Mouse (Mus musculus): ENCODE results near the gene Camkv.

DNA sequence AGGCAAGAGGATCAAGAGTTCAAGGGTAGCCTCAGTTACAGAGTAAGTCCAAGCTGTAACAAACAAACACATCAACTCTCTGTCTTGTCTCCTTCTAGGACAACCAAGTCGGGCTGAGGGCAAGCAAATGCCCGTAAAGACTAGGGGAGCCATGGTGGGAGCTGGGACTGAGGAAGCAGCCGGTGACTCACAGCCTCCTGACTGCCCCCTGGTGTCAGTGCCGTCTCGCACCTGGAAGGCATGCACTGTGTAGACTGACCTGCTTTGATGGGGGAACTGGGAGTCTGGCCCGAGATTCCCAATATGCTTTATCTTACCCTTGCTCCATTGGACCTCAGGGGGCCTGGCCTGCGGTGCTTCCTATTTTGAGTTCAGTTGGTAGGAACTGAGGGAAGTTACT, 12.5 kb upstream of the Camkv start:
- TF ChIP-seq CTCF (conservative IDR thresholded peaks at IDR 0.05 in 1 of 2, IDR thresholded peaks at IDR 0.05 in 1 of 2; ENCODE audit: low read depth in 2 of 2, low read length in 2 of 2): peak in 1 of 2 experiments; percentile 76; a peak in 2 of 4 replicates
- TF ChIP-seq MAX (IDR thresholded peaks at IDR 0.05; ENCODE audit: low read length): no peak; the same call in 1 of the 2 replicates
- no peak for TF ChIP-seq POLR2AphosphoS2 (IDR thresholded peaks at IDR 0.05; ENCODE audit: low read depth, low read length)
- TF ChIP-seq RCOR1 (conservative IDR thresholded peaks at IDR 0.05; ENCODE audit: low read depth, low read length): no peak

Measured in CH12.LX (cell line).